Mouse (Mus musculus): ENCODE measurements around the gene Lrrc36. TPM values are rescaled to one million over a fixed set of nuclear protein-coding genes. Genes with fewer than 3 reads are reported as not detected.
A peak's percentile ranks its signal among the peaks of the same experiment; 100 is the strongest.

Lrrc36 gene
- polyA plus RNA-seq, 1 experiment: not detected

- H3K4me1 ChIP-seq (ENCODE audit: control insufficient read depth, insufficient read depth, low read length): peaks cover 7% of the 10 kb centered on the region
- H3K4me3 ChIP-seq (ENCODE audit: insufficient read depth, low read length): no peak overlapping the region
Measured at GRCm38 (mm10) chr8:105469816-105470215, 56.4 kb downstream of the Lrrc36 start.

DNA sequence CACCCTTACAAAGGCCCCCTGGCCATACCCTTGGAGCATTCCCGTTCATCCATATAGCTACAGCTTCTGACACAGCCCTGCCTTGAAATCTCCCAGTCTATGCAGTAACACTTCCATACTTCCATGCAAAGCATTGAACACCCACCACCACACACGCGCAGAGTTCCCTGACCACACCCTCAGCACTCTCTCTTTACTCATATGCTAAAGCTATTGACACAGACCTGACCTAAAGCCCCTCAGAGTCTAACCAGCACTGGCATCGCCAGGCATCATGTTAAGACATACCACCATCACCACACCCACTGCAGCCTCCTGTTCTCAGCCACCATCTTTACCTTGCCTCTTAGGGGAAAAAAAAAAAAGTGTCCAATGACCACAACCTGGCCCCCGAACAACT is 56.9 kb downstream of the Lrrc36 start:
- no peak overlapping the region for H3K27ac ChIP-seq (ENCODE audit: insufficient read depth, low read length)
- peaks cover 7% of the 10 kb centered on the region for H3K4me1 ChIP-seq (ENCODE audit: control insufficient read depth, insufficient read depth, low read length)
- no peak overlapping the region for H3K4me3 ChIP-seq (ENCODE audit: insufficient read depth, low read length)
- TF ChIP-seq CTCF (IDR thresholded peaks at IDR 0.05; ENCODE audit: borderline replicate concordance, insufficient read depth, low read length): no peak
- no peak for TF ChIP-seq POLR2A (IDR thresholded peaks at IDR 0.05; ENCODE audit: low read depth, low read length)

More at GRCm38 (mm10) chr8:105469816-105470215, 56.4 kb downstream of the Lrrc36 start:
- TF ChIP-seq POLR2A (IDR thresholded peaks at IDR 0.05; ENCODE audit: low read depth, low read length) (no peak), CTCF (IDR thresholded peaks at IDR 0.05; ENCODE audit: borderline replicate concordance, insufficient read depth, low read length) (no peak)
- H3K27ac ChIP-seq (ENCODE audit: insufficient read depth, low read length): no peak overlapping the region

- Histone ChIP-seq H3K4me1 (ENCODE audit: control insufficient read depth, insufficient read depth, low read length) (peaks cover 7% of the 10 kb centered on the region), H3K4me3 (ENCODE audit: insufficient read depth, low read length) (peak overlapping the region; percentile 31), H3K27ac (ENCODE audit: insufficient read depth, low read length) (no peak overlapping the region)
- TF ChIP-seq CTCF (IDR thresholded peaks at IDR 0.05; ENCODE audit: borderline replicate concordance, insufficient read depth, low read length) (no peak), POLR2A (IDR thresholded peaks at IDR 0.05; ENCODE audit: low read depth, low read length) (no peak)
Measured at GRCm38 (mm10) chr8:105470681-105471313, 57.4 kb downstream of the Lrrc36 start.

DNA sequence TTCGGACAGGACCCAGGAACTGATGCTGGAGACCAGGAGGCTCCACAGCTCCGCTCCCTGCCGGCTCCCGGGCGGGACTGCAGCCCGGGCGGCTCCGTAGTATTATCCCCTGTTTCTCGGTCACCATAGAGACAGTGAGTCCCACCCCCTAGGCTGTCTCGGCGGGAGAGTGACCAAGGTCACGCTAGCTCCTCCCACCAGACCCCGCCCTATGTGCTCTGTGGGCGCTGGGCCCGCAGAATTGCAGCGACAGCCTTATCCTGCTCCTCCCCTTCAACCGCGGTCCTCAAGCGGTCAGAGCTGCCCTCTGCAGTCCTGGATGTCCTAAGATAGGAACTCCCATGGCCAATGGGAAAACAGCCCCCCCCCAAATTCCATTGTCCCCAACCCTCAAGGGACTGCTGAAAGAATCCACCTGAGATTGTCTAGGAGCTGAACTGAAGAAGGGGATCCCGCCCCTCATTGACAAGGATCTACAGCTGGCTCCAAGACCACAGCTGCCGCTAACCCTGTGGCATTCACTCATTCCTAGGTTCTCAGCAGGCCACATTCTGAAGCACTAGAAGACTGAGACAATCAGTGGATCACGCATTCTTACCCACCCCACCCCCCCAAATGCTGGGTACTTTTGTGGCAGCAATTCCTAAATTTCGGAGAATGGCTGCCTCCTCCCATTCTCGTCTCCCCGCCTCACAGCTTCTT is 58.1 kb downstream of the Lrrc36 start, which contains the start of gene Tppp3:
TSS of gene Tppp3 (minus strand) at position 213 of the 702 bp plus-strand sequence.
- TF ChIP-seq POLR2A (IDR thresholded peaks at IDR 0.05; ENCODE audit: low read depth, low read length) (peak; percentile 52), CTCF (IDR thresholded peaks at IDR 0.05; ENCODE audit: borderline replicate concordance, insufficient read depth, low read length) (peak; percentile 30; the same call in 1 of the 2 replicates)
- Histone ChIP-seq H3K4me1 (ENCODE audit: control insufficient read depth, insufficient read depth, low read length) (peaks cover 7% of the 10 kb centered on the region), H3K4me3 (ENCODE audit: insufficient read depth, low read length) (peak within 1 kb of the TSS; percentile 31), H3K27ac (ENCODE audit: insufficient read depth, low read length) (no peak within 1 kb of the TSS)

GRCm38 (mm10) chr8:105472414-105472932 is 59.1 kb downstream of the Lrrc36 start:
- H3K4me3 ChIP-seq (ENCODE audit: insufficient read depth, low read length): no peak overlapping the region
- no peak overlapping the region for H3K27ac ChIP-seq (ENCODE audit: insufficient read depth, low read length)
- peaks cover 7% of the 10 kb centered on the region for H3K4me1 ChIP-seq (ENCODE audit: control insufficient read depth, insufficient read depth, low read length)
- TF ChIP-seq CTCF (IDR thresholded peaks at IDR 0.05; ENCODE audit: borderline replicate concordance, insufficient read depth, low read length) (no peak), POLR2A (IDR thresholded peaks at IDR 0.05; ENCODE audit: low read depth, low read length) (no peak)

GRCm38 (mm10) chr8:105472983-105473382 is 59.6 kb downstream of the Lrrc36 start:
- H3K27ac ChIP-seq (ENCODE audit: insufficient read depth, low read length): no peak overlapping the region
- TF ChIP-seq POLR2A (IDR thresholded peaks at IDR 0.05; ENCODE audit: low read depth, low read length): no peak
- no peak for TF ChIP-seq CTCF (IDR thresholded peaks at IDR 0.05; ENCODE audit: borderline replicate concordance, insufficient read depth, low read length)
- H3K4me3 ChIP-seq (ENCODE audit: insufficient read depth, low read length): no peak overlapping the region
- peaks cover 13% of the 10 kb centered on the region for H3K4me1 ChIP-seq (ENCODE audit: control insufficient read depth, insufficient read depth, low read length)

GRCm38 (mm10) chr8:105473816-105474606 is 60.6 kb downstream of the Lrrc36 start:
- no peak overlapping the region for H3K4me3 ChIP-seq (ENCODE audit: insufficient read depth, low read length)
- no peak overlapping the region for H3K27ac ChIP-seq (ENCODE audit: insufficient read depth, low read length)
- TF ChIP-seq POLR2A (IDR thresholded peaks at IDR 0.05; ENCODE audit: low read depth, low read length): no peak
- no peak for TF ChIP-seq CTCF (IDR thresholded peaks at IDR 0.05; ENCODE audit: borderline replicate concordance, insufficient read depth, low read length)
- peaks cover 13% of the 10 kb centered on the region for H3K4me1 ChIP-seq (ENCODE audit: control insufficient read depth, insufficient read depth, low read length)

- Histone ChIP-seq H3K4me1 (ENCODE audit: control insufficient read depth, insufficient read depth, low read length) (peaks cover 13% of the 10 kb centered on the region), H3K27ac (ENCODE audit: insufficient read depth, low read length) (no peak overlapping the region), H3K4me3 (ENCODE audit: insufficient read depth, low read length) (no peak overlapping the region)
- TF ChIP-seq CTCF (IDR thresholded peaks at IDR 0.05; ENCODE audit: borderline replicate concordance, insufficient read depth, low read length) (no peak), POLR2A (IDR thresholded peaks at IDR 0.05; ENCODE audit: low read depth, low read length) (no peak)
Measured at GRCm38 (mm10) chr8:105474680-105475079, 61.3 kb downstream of the Lrrc36 start.

DNA sequence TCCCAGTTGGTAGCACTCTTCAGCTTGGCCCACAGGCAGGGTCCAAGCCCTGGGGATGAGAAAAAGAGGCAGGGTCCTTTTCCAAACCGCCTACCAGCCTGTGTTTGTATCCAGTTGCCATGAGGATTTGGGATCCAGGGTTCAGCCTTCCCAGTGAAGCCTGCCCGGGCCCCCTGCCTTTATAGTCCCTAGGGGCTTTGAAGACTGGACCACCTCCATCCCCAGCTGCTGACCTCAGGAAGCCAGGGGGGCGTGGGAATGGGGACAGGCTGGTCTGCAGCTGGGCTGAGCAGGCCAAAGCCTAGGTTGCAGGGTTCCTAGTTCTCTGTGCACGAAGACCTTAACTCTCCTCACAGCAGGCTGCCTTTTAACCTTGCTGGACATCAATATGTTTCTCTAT is 61.9 kb downstream of the Lrrc36 start:
- no peak overlapping the region for H3K27ac ChIP-seq (ENCODE audit: insufficient read depth, low read length)
- no peak for TF ChIP-seq CTCF (IDR thresholded peaks at IDR 0.05; ENCODE audit: borderline replicate concordance, insufficient read depth, low read length)
- TF ChIP-seq POLR2A (IDR thresholded peaks at IDR 0.05; ENCODE audit: low read depth, low read length): no peak
- H3K4me3 ChIP-seq (ENCODE audit: insufficient read depth, low read length): no peak overlapping the region
- H3K4me1 ChIP-seq (ENCODE audit: control insufficient read depth, insufficient read depth, low read length): peaks cover 13% of the 10 kb centered on the region
